Mouse (Mus musculus) hindbrain, embryonic 12.5 days (tissue): ENCODE data around the gene Pla2g16. TPM values are rescaled to one million over a fixed set of nuclear protein-coding genes. Genes with fewer than 3 reads are reported as not detected.

Source experiments
- ATAC-seq: fragments of 200-750 bp; cut with Nextera tagmentation; 2 replicates; pipeline ENCODE4 v1.8.0; 2017; ENCODE audit warnings: moderate TSS enrichment; ENCODE audit not compliant: low FRiP score
- H3K27ac ChIP-seq: fragments of 300-500 bp; sonication (generic); 2 replicates; pipeline ENCODE4 v1.5.1; 2016; ENCODE audit warnings: mild to moderate bottlenecking
- H3K27me3 ChIP-seq: fragments of 300-500 bp; sonication (generic); 2 replicates; pipeline ENCODE4 v1.6.1; 2016; ENCODE audit warnings: mild to moderate bottlenecking
- H3K36me3 ChIP-seq: fragments of 300-500 bp; sonication (generic); 2 replicates; pipeline ENCODE4 v1.6.1; 2016; ENCODE audit warnings: mild to moderate bottlenecking
- H3K4me1 ChIP-seq: fragments of 300-500 bp; sonication (generic); 2 replicates; pipeline ENCODE4 v1.6.1; 2016
- H3K4me2 ChIP-seq: fragments of 300-500 bp; sonication (generic); replicated peaks from 2 replicates; pipeline ENCODE4 v1.6.1; 2016; ENCODE audit warnings: mild to moderate bottlenecking
- H3K4me3 ChIP-seq: fragments of 300-500 bp; sonication (generic); 2 replicates; pipeline ENCODE4 v1.5.1; 2016; ENCODE audit warnings: mild to moderate bottlenecking
- H3K9ac ChIP-seq: fragments of 300-500 bp; sonication (generic); 2 replicates; pipeline ENCODE4 v1.6.1; 2016; ENCODE audit warnings: mild to moderate bottlenecking, moderate library complexity
- H3K9me3 ChIP-seq: fragments of 300-500 bp; sonication (generic); replicated peaks from 2 replicates; pipeline ENCODE4 v1.6.1; 2016; ENCODE audit warnings: mild to moderate bottlenecking
- WGBS: fragments of 180-500 bp; shearing (Covaris S2); methylation state at CpG from one replicate; pipeline ENCODE4 v1.1.7; 2016; 5-methylcytosine and 5-hydroxymethylcytosine counted together
- polyA plus RNA-seq: library from polyadenylated mRNA; unstranded; fragments of >200 nt; fragmentation: Nextera tagmentation; extraction: Ambion mirVana; gene quantifications from 2 replicates; pipeline ENCODE4 v1.2.1, GENCODE M21; 2016

Gene Pla2g16
- polyA plus RNA-seq, 1 experiment from 2014 or later: 4.8 TPM

DNA sequence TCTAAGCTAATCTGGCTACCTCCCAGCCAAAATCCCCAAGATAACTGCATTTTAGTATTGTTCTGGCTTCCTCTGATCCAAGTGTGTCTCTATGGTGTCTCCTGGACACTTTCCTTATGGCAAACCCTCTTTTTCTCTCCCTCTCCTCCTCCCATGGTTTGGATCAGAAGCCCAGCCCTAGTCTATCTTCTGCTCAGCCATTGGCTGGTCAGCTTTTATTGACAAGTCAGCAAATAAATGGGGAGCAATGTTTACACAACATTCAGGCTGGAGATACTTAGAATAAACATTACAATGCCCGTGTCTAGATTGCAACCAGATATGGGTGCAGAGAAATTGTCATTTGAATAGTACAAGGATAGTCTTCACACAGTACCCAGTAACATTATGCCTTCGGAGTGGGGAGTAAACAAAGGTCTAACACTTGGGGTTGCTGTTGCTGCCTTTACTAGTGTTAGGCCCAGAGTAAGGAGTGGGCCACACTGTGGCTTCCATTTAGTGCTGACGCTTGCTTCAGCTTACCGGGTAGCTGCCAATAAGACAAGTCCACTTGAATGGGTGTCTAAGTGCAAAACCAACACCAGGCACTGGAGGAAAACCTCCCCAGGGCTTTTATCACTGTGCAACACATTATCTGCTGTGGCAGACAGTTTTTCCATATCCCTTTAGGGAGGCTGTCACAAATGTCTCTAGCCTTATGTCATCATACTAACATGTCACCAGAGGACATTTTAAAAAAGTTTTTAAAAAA is 5.5 kb upstream of the Pla2g16 start:
- Histone ChIP-seq H3K27ac (no peak overlapping the region), H3K4me2 (no peak overlapping the region), H3K4me1 (no peaks in the 10 kb centered on the region), H3K9ac (no peak overlapping the region), H3K27me3 (no peaks in the 10 kb centered on the region), H3K4me3 (no peak overlapping the region), H3K9me3 (no peaks in the 10 kb centered on the region), H3K36me3 (no peaks in the 10 kb centered on the region)
- 71% methylated on average over 4 of the region's 4 CpGs for WGBS
- no peak for ATAC-seq

DNA sequence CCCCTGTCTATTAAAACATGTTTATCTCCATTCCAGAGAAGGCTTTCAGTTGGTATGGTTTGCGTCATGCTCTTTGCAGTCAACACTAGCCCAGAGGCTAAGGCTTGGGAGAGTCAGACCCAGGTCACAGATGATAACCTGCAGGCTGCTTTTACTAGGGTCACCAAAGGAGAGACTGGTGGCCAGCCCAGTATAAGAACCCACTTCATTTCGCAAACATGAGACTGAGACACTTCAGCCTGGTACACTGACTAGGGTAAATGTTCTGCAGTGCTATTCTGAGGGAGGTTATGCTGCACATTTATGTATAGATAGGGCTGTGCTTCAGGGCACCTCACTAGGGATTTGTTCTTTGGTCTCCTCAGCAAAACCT is 5.0 kb upstream of the Pla2g16 start:
- ATAC-seq: no peak
- Histone ChIP-seq H3K27me3 (peaks cover under 1% of the 10 kb centered on the region; the same call in 1 of the 2 replicates), H3K4me1 (0 out of 2 replicates have a peak, but pooled peaks cover under 1% of the 10 kb centered on the region), H3K36me3 (no peaks in the 10 kb centered on the region), H3K27ac (no peak overlapping the region), H3K9ac (no peak overlapping the region), H3K4me3 (no peak overlapping the region), H3K9me3 (no peaks in the 10 kb centered on the region), H3K4me2 (no peak overlapping the region)
- 87% methylated on average over 2 of the region's 2 CpGs for WGBS

- peaks cover 12% of the 10 kb centered on the region for H3K27me3 ChIP-seq
- no peaks in the 10 kb centered on the region for H3K36me3 ChIP-seq
- no peak for ATAC-seq
- H3K9ac ChIP-seq: no peak overlapping the region
- no peak overlapping the region for H3K27ac ChIP-seq
- H3K4me2 ChIP-seq: no peak overlapping the region
- no peaks in the 10 kb centered on the region for H3K9me3 ChIP-seq
- H3K4me1 ChIP-seq: peaks cover 7% of the 10 kb centered on the region; the same call in 1 of the 2 replicates
- H3K4me3 ChIP-seq: no peak overlapping the region
Observed at GRCm38 (mm10) chr19:7553441-7553840, 3.8 kb upstream of the Pla2g16 start.

- 73% methylated on average over 4 of the region's 4 CpGs for WGBS
- no peak for ATAC-seq
- peaks cover 7% of the 10 kb centered on the region; the same call in 1 of the 2 replicates for H3K4me1 ChIP-seq
- no peak overlapping the region for H3K4me3 ChIP-seq
- H3K27ac ChIP-seq: no peak overlapping the region
- no peak overlapping the region for H3K9ac ChIP-seq
- peaks cover 12% of the 10 kb centered on the region for H3K27me3 ChIP-seq
- H3K4me2 ChIP-seq: no peak overlapping the region
- H3K36me3 ChIP-seq: no peaks in the 10 kb centered on the region
- no peaks in the 10 kb centered on the region for H3K9me3 ChIP-seq
Observed at GRCm38 (mm10) chr19:7554881-7555280, 2.4 kb upstream of the Pla2g16 start.

GRCm38 (mm10) chr19:7556641-7557040 is 618 bp upstream of the Pla2g16 start:
- Histone ChIP-seq H3K4me2 (no peak overlapping the region), H3K4me3 (no peak overlapping the region), H3K36me3 (no peaks in the 10 kb centered on the region), H3K9ac (no peak overlapping the region), H3K27me3 (peaks cover 12% of the 10 kb centered on the region), H3K27ac (no peak overlapping the region), H3K4me1 (peaks cover 7% of the 10 kb centered on the region; the same call in 1 of the 2 replicates), H3K9me3 (no peaks in the 10 kb centered on the region)
- no peak for ATAC-seq
- WGBS: 94% methylated on average over 1 of the region's 1 CpGs

GRCm38 (mm10) chr19:7557844-7558243 is 585 bp downstream of the Pla2g16 start:
- Histone ChIP-seq H3K27me3 (peaks cover 12% of the 10 kb centered on the region), H3K27ac (no peak overlapping the region), H3K4me2 (peak overlapping the region; percentile 63), H3K4me3 (peak overlapping the region; percentile 39), H3K4me1 (peaks cover 7% of the 10 kb centered on the region; the same call in 1 of the 2 replicates), H3K36me3 (no peaks in the 10 kb centered on the region), H3K9ac (no peak overlapping the region), H3K9me3 (no peaks in the 10 kb centered on the region)
- no peak for ATAC-seq
- WGBS: 7% methylated on average over 4 of the region's 4 CpGs

DNA sequence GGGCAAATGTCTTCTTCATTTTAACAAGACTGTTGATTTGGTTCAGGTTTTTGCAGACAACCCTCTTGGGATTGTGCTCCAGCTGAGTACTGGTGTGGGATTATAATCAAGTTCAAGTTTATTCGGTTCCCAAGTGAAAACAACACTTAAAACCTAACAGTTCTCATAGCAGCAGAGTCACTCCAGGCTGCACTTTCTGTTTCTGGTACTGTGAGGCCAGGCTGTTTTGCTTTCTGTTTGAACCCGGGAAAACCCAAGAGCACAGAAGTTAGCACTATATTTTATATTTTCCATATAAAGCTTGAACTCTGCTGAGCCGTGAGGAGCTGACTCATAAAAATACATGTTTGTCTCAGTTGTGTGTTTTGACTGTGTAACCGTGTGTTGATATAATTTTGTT is 1.4 kb downstream of the Pla2g16 start:
- H3K9me3 ChIP-seq: no peaks in the 10 kb centered on the region
- H3K4me2 ChIP-seq: no peak overlapping the region
- H3K4me3 ChIP-seq: no peak overlapping the region
- H3K27ac ChIP-seq: no peak overlapping the region
- no peak overlapping the region for H3K9ac ChIP-seq
- 83% methylated on average over 4 of the region's 4 CpGs for WGBS
- H3K36me3 ChIP-seq: no peaks in the 10 kb centered on the region
- peaks cover 12% of the 10 kb centered on the region for H3K27me3 ChIP-seq
- ATAC-seq: no peak
- H3K4me1 ChIP-seq: peaks cover 7% of the 10 kb centered on the region; the same call in 1 of the 2 replicates

DNA sequence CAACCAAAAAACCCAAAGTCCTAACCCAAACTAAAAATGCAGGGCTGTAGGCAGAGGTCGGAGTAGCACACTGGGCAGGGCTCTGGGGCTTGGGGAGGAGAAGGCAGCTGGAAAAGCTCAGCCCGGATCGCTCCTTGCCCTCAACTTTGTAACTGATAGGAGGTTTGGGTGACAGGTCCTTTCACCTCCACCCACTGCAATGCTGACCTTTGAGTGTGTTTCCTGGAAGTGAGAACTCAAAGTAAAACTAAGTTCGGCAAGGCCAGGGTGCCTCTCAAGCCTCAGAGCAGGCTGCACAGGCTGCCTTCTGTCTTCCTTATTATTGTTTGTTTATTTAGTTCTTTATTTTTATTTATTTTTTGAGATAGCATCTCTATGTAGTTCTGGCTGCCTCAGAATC is 2.7 kb downstream of the Pla2g16 start:
- Histone ChIP-seq H3K4me3 (no peak overlapping the region), H3K27ac (no peak overlapping the region), H3K4me1 (peaks cover 7% of the 10 kb centered on the region; the same call in 1 of the 2 replicates), H3K9ac (no peak overlapping the region), H3K36me3 (no peaks in the 10 kb centered on the region), H3K4me2 (no peak overlapping the region), H3K9me3 (no peaks in the 10 kb centered on the region), H3K27me3 (peaks cover 12% of the 10 kb centered on the region)
- 72% methylated on average over 4 of the region's 4 CpGs for WGBS
- no peak for ATAC-seq

DNA sequence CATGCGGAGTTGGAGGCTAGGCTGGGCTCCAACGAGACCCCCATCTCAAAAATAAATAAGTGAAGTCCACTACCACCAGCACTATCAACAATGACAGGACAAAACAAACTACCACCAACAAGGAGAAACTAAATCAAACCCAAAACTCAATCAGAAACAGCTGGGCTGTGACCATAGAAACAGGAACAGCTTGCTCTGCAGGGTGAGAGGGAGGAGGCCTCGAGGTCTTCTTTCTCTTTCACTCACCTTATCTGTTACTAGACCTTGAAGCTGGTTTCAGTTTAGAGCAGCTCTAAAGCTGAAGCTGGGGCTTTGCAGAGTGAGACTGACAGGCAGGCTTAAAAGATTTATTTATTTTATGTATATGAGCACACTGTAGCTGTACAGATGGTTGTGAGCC is 4.2 kb downstream of the Pla2g16 start:
- H3K36me3 ChIP-seq: no peaks in the 10 kb centered on the region
- no peaks in the 10 kb centered on the region for H3K9me3 ChIP-seq
- no peak overlapping the region for H3K4me2 ChIP-seq
- no peak overlapping the region for H3K4me3 ChIP-seq
- WGBS: 67% methylated on average over 3 of the region's 3 CpGs
- H3K4me1 ChIP-seq: peaks cover 7% of the 10 kb centered on the region; the same call in 1 of the 2 replicates
- no peak overlapping the region for H3K27ac ChIP-seq
- ATAC-seq: no peak
- H3K9ac ChIP-seq: no peak overlapping the region
- peaks cover 12% of the 10 kb centered on the region for H3K27me3 ChIP-seq

DNA sequence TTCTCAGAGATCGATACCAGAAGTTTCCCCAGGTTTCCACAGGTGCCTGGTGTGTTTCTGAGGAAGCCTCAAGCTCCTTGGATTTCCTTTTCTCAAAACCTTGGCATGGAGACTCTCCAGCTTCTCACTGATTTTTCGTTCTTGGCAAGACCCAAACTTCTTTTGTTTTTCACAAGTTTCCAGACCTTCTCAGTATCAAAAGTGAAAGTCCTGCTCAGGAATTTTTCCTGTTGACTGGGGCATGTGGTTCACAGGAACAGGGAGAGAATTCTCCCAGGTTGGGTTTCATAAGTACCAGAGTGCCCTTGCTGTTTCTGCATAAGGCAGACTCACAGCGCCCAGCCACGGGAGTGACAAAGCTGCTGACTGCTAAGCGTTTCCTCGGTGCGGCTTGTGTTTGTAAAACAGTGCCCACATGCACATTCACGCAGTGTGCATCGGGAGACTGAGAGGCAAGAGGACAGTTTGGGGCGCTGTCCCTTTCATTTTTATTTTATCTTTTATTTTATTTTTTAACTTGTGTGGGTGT is 5.4 kb downstream of the Pla2g16 start:
- Histone ChIP-seq H3K27me3 (peaks cover 8% of the 10 kb centered on the region), H3K4me3 (no peak overlapping the region), H3K4me1 (peaks cover 2% of the 10 kb centered on the region; the same call in 1 of the 2 replicates), H3K36me3 (no peaks in the 10 kb centered on the region), H3K27ac (no peak overlapping the region), H3K9me3 (no peaks in the 10 kb centered on the region), H3K9ac (no peak overlapping the region), H3K4me2 (no peak overlapping the region)
- ATAC-seq: no peak
- WGBS: 65% methylated on average over 10 of the region's 10 CpGs

DNA sequence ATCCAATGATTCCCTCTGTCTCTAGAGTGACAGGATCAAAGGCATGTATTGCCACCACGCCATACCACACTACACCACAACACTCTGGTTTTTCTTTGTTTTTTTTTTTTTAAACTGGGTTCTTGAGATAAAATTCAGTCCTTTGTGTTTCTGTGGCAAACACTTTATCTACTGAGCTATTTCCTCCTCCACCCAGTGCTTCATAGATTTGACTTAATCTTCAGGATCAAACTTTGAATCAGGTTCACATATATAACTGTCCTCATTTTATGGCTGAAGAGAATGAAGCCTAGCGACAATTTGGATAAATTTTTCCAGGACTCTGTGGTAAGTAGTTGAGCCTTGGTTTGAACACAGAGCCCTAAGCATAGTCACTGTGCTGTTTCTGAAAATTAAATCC is 6.4 kb downstream of the Pla2g16 start:
- H3K4me3 ChIP-seq: no peak overlapping the region
- H3K9ac ChIP-seq: no peak overlapping the region
- H3K27me3 ChIP-seq: no peaks in the 10 kb centered on the region
- H3K4me2 ChIP-seq: no peak overlapping the region
- no peak overlapping the region for H3K27ac ChIP-seq
- no peak for ATAC-seq
- no peaks in the 10 kb centered on the region for H3K36me3 ChIP-seq
- H3K9me3 ChIP-seq: no peaks in the 10 kb centered on the region
- H3K4me1 ChIP-seq: no peaks in the 10 kb centered on the region
- 87% methylated on average over 2 of the region's 2 CpGs for WGBS

- WGBS: 77% methylated on average over 1 of the region's 1 CpGs
- H3K4me3 ChIP-seq: no peak overlapping the region
- H3K9me3 ChIP-seq: no peaks in the 10 kb centered on the region
- H3K36me3 ChIP-seq: no peaks in the 10 kb centered on the region
- H3K27me3 ChIP-seq: no peaks in the 10 kb centered on the region
- ATAC-seq: no peak
- H3K9ac ChIP-seq: no peak overlapping the region
- H3K4me1 ChIP-seq: no peaks in the 10 kb centered on the region
- H3K27ac ChIP-seq: no peak overlapping the region
- no peak overlapping the region for H3K4me2 ChIP-seq
Observed at GRCm38 (mm10) chr19:7564457-7564856, 7.2 kb downstream of the Pla2g16 start.

- no peak overlapping the region for H3K27ac ChIP-seq
- H3K4me2 ChIP-seq: no peak overlapping the region
- no peaks in the 10 kb centered on the region for H3K9me3 ChIP-seq
- H3K4me1 ChIP-seq: no peaks in the 10 kb centered on the region
- WGBS: 64% methylated on average over 3 of the region's 3 CpGs
- no peak overlapping the region for H3K9ac ChIP-seq
- no peaks in the 10 kb centered on the region for H3K27me3 ChIP-seq
- H3K36me3 ChIP-seq: no peaks in the 10 kb centered on the region
- ATAC-seq: no peak
- no peak overlapping the region for H3K4me3 ChIP-seq
Observed at GRCm38 (mm10) chr19:7566826-7567225, 9.6 kb downstream of the Pla2g16 start.
